ENCODE assay signal across 27 mouse cellular contexts in the genomic region with DNA sequence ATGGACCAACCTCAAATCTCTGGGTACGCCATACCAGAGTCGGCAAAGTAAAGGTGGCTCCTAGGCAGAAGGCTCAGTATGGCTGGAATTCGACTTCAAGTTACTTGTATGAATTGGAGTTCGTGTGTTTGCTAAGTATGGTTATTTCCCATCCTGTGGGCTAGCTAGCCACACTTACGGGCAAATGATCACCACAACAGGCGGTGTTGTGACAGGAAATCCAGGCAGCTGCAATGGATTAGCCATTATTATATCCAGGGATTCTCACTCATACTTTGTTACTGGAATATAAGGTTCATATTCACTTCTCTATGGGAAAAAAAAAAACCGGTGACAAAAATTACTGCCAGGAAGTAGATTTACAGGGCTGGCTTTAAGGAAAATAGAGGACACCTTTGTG.
"Had no signal": no experiment of that assay in that cellular context is flagged by ENCODE, and none has a peak within 500 bp of the region (broad histone marks: within the 10 kb centered on the region; RNA-seq: fewer than 3 reads in every experiment).

No protein-coding gene starts in this region.

- ATAC-seq: hindbrain, postnatal 0 days; intestine, embryonic 16.5 days had no signal

- DNase-seq: gastrocnemius, postnatal 10 days; gastrocnemius, postnatal 25 days; heart, adult 18-20 months; heart, postnatal 14 days; heart, postnatal 36 days; kidney, adult 11 months; kidney, adult 2 months; kidney, adult 9 months; kidney, postnatal 14 days; kidney, postnatal 36 days; layer of hippocampus, adult 9-11 months; layer of hippocampus, postnatal 36 days; left cerebral cortex, postnatal 4 days; liver; liver, embryonic 13.5 days had no signal

- H3K27me3 ChIP-seq: heart, embryonic 13.5 days; heart, embryonic 15.5 days; hindbrain, embryonic 13.5 days; hindbrain, embryonic 15.5 days; kidney, embryonic 15.5 days; liver, embryonic 13.5 days; liver, embryonic 15.5 days had no signal

- H3K4me3 ChIP-seq: gastrocnemius, adult 2 months; heart, embryonic 10.5 days; heart, embryonic 13.5 days; heart, embryonic 15.5 days; hindbrain, embryonic 13.5 days; hindbrain, embryonic 15.5 days; kidney, embryonic 15.5 days; liver, embryonic 13.5 days; liver, embryonic 15.5 days had no signal

- H3K36me3 ChIP-seq: hindbrain, embryonic 13.5 days; hindbrain, embryonic 15.5 days had no signal

- H3K9me3 ChIP-seq: heart, embryonic 10.5 days; heart, embryonic 13.5 days; heart, embryonic 15.5 days; hindbrain, embryonic 13.5 days; hindbrain, embryonic 15.5 days; kidney, embryonic 15.5 days; liver, embryonic 13.5 days; liver, embryonic 15.5 days had no signal

- H3K4me2 ChIP-seq: heart, embryonic 13.5 days; heart, embryonic 15.5 days; hindbrain, embryonic 13.5 days; hindbrain, embryonic 15.5 days; kidney, embryonic 15.5 days; liver, embryonic 11.5 days; liver, embryonic 13.5 days; liver, embryonic 15.5 days had no signal

- H3K27ac ChIP-seq: gastrocnemius, adult 2 months; heart, embryonic 10.5 days; heart, embryonic 13.5 days; heart, embryonic 15.5 days; hindbrain, embryonic 13.5 days; hindbrain, embryonic 15.5 days; hindbrain, postnatal 0 days; kidney, embryonic 15.5 days; kidney, postnatal 0 days; liver, embryonic 13.5 days; liver, embryonic 15.5 days had no signal

- H3K9ac ChIP-seq: heart, embryonic 13.5 days; heart, embryonic 15.5 days; hindbrain, embryonic 13.5 days; hindbrain, embryonic 15.5 days; kidney, embryonic 15.5 days; liver, embryonic 13.5 days; liver, embryonic 15.5 days had no signal
